Mouse (Mus musculus) neural tube, embryonic 15.5 days (tissue): Measurements from ENCODE around the gene Fhit. TPM values are rescaled to one million over a fixed set of nuclear protein-coding genes. Genes with fewer than 3 reads are reported as not detected.

Experiments
- ATAC-seq: fragments of 200-750 bp; cut with Nextera tagmentation; 2 replicates; pipeline ENCODE4 v1.8.0; 2017; ENCODE audit warnings: mild to moderate bottlenecking, moderate TSS enrichment, moderate library complexity; ENCODE audit not compliant: low FRiP score
- H3K27ac ChIP-seq: fragments of 300-500 bp; sonication (generic); replicated peaks from 2 replicates; pipeline ENCODE4 v1.5.1; 2015; ENCODE audit warnings: mild to moderate bottlenecking, inconsistent platforms
- H3K27me3 ChIP-seq: fragments of 300-500 bp; sonication (generic); replicated peaks from 2 replicates; pipeline ENCODE4 v1.6.1; 2015; ENCODE audit warnings: inconsistent platforms
- H3K36me3 ChIP-seq: fragments of 300-500 bp; sonication (generic); 2 replicates; pipeline ENCODE4 v1.6.1; 2015; ENCODE audit warnings: inconsistent platforms
- H3K4me1 ChIP-seq: fragments of 300-500 bp; sonication (generic); 2 replicates; pipeline ENCODE4 v1.6.1; 2015; ENCODE audit warnings: inconsistent platforms
- H3K4me2 ChIP-seq: fragments of 300-500 bp; sonication (generic); 2 replicates; pipeline ENCODE4 v1.6.1; 2015; ENCODE audit warnings: inconsistent platforms, mild to moderate bottlenecking, moderate library complexity
- H3K4me3 ChIP-seq: fragments of 300-500 bp; sonication (generic); replicated peaks from 2 replicates; pipeline ENCODE4 v1.5.1; 2015; ENCODE audit warnings: mild to moderate bottlenecking, inconsistent platforms
- H3K9ac ChIP-seq: fragments of 300-500 bp; sonication (generic); replicated peaks from 2 replicates; pipeline ENCODE4 v1.6.1; 2015; ENCODE audit warnings: mild to moderate bottlenecking, inconsistent platforms
- H3K9me3 ChIP-seq: fragments of 300-500 bp; sonication (generic); replicated peaks from 2 replicates; pipeline ENCODE4 v1.6.1; 2016; ENCODE audit warnings: inconsistent platforms
- WGBS: fragments of 180-500 bp; shearing (Covaris S2); methylation state at CpG from one replicate; pipeline ENCODE4 v1.1.7; 2015; ENCODE audit warnings: mixed read lengths; 5-methylcytosine and 5-hydroxymethylcytosine counted together
- polyA plus RNA-seq: library from polyadenylated mRNA; unstranded; fragments of >200 nt; fragmentation: Nextera tagmentation; extraction: Ambion mirVana; gene quantifications from 2 replicates; pipeline ENCODE4 v1.2.1, GENCODE M21; 2015

Fhit gene
- polyA plus RNA-seq, 1 experiment from 2014 or later, result 7.5 TPM

GRCm38 (mm10) chr14:10299030-10299429 is 862.8 kb downstream of the Fhit start:
- no peak overlapping the region for H3K27ac ChIP-seq
- H3K4me3 ChIP-seq, result no peak overlapping the region
- 0 out of 2 replicates have a peak, but pooled peaks cover 2% of the 10 kb centered on the region for H3K4me1 ChIP-seq
- H3K9me3 ChIP-seq, result no peaks in the 10 kb centered on the region
- ATAC-seq, result no peak
- H3K9ac ChIP-seq, result no peak overlapping the region
- 26% methylated on average over 2 of the region's 2 CpGs for WGBS
- no peaks in the 10 kb centered on the region for H3K27me3 ChIP-seq
- H3K4me2 ChIP-seq, result no peak overlapping the region
- no peaks in the 10 kb centered on the region for H3K36me3 ChIP-seq

- Histone ChIP-seq H3K9me3 (no peaks in the 10 kb centered on the region), H3K4me3 (no peak overlapping the region), H3K36me3 (no peaks in the 10 kb centered on the region), H3K27ac (no peak overlapping the region), H3K9ac (no peak overlapping the region), H3K27me3 (no peaks in the 10 kb centered on the region), H3K4me1 (no peaks in the 10 kb centered on the region), H3K4me2 (no peak overlapping the region)
- ATAC-seq, result no peak
- WGBS, result 89% methylated on average over 5 of the region's 5 CpGs
Observed at GRCm38 (mm10) chr14:10289043-10289442, 872.8 kb downstream of the Fhit start.

GRCm38 (mm10) chr14:10286027-10286426 is 875.8 kb downstream of the Fhit start:
- H3K36me3 ChIP-seq, result no peaks in the 10 kb centered on the region
- H3K9me3 ChIP-seq, result no peaks in the 10 kb centered on the region
- H3K4me2 ChIP-seq, result no peak overlapping the region
- 69% methylated on average over 6 of the region's 6 CpGs for WGBS
- H3K27me3 ChIP-seq, result no peaks in the 10 kb centered on the region
- no peak for ATAC-seq
- H3K27ac ChIP-seq, result no peak overlapping the region
- H3K4me1 ChIP-seq, result no peaks in the 10 kb centered on the region
- H3K4me3 ChIP-seq, result no peak overlapping the region
- H3K9ac ChIP-seq, result no peak overlapping the region

GRCm38 (mm10) chr14:10228708-10229107 is 933.1 kb downstream of the Fhit start:
- no peak overlapping the region for H3K4me2 ChIP-seq
- no peaks in the 10 kb centered on the region for H3K4me1 ChIP-seq
- 36% methylated on average over 5 of the region's 5 CpGs for WGBS
- H3K9me3 ChIP-seq, result no peaks in the 10 kb centered on the region
- H3K27me3 ChIP-seq, result no peaks in the 10 kb centered on the region
- H3K27ac ChIP-seq, result no peak overlapping the region
- no peak overlapping the region for H3K4me3 ChIP-seq
- 0 out of 2 replicates have a peak, but pooled peaks have one; percentile 50 for ATAC-seq
- no peak overlapping the region for H3K9ac ChIP-seq
- H3K36me3 ChIP-seq, result no peaks in the 10 kb centered on the region

- Histone ChIP-seq H3K36me3 (no peaks in the 10 kb centered on the region), H3K4me1 (no peaks in the 10 kb centered on the region), H3K27ac (no peak overlapping the region), H3K4me2 (no peak overlapping the region), H3K9ac (no peak overlapping the region), H3K4me3 (no peak overlapping the region), H3K27me3 (no peaks in the 10 kb centered on the region), H3K9me3 (no peaks in the 10 kb centered on the region)
- ATAC-seq, result no peak
- WGBS, result 91% methylated on average over 2 of the region's 2 CpGs
Observed at GRCm38 (mm10) chr14:10221847-10222246, 940.0 kb downstream of the Fhit start.

GRCm38 (mm10) chr14:10213216-10213615 is 948.6 kb downstream of the Fhit start:
- peak; percentile 76 for ATAC-seq
- Histone ChIP-seq H3K27ac (no peak overlapping the region), H3K9me3 (no peaks in the 10 kb centered on the region), H3K4me3 (no peak overlapping the region), H3K27me3 (no peaks in the 10 kb centered on the region), H3K4me1 (peaks cover 8% of the 10 kb centered on the region; the same call in 1 of the 2 replicates), H3K36me3 (no peaks in the 10 kb centered on the region), H3K4me2 (peak overlapping the region; percentile 9; the same call in 1 of the 2 replicates), H3K9ac (no peak overlapping the region)
- WGBS, result 7% methylated on average over 4 of the region's 4 CpGs

- Histone ChIP-seq H3K9ac (no peak overlapping the region), H3K9me3 (no peaks in the 10 kb centered on the region), H3K4me3 (no peak overlapping the region), H3K27ac (no peak overlapping the region), H3K27me3 (no peaks in the 10 kb centered on the region), H3K4me1 (peaks cover 8% of the 10 kb centered on the region; the same call in 1 of the 2 replicates), H3K36me3 (no peaks in the 10 kb centered on the region), H3K4me2 (no peak overlapping the region)
- 71% methylated on average over 5 of the region's 5 CpGs for WGBS
- no peak for ATAC-seq
Observed at GRCm38 (mm10) chr14:10211184-10211583, 950.7 kb downstream of the Fhit start.

GRCm38 (mm10) chr14:10209007-10209406 is 952.8 kb downstream of the Fhit start:
- H3K9ac ChIP-seq, result no peak overlapping the region
- no peaks in the 10 kb centered on the region for H3K9me3 ChIP-seq
- H3K4me1 ChIP-seq, result peaks cover 8% of the 10 kb centered on the region; the same call in 1 of the 2 replicates
- H3K4me3 ChIP-seq, result no peak overlapping the region
- no peak overlapping the region for H3K4me2 ChIP-seq
- ATAC-seq, result no peak
- H3K36me3 ChIP-seq, result no peaks in the 10 kb centered on the region
- H3K27me3 ChIP-seq, result no peaks in the 10 kb centered on the region
- WGBS, result 88% methylated on average over 3 of the region's 3 CpGs
- no peak overlapping the region for H3K27ac ChIP-seq

GRCm38 (mm10) chr14:10205699-10206098 is 956.1 kb downstream of the Fhit start:
- Histone ChIP-seq H3K4me3 (no peak overlapping the region), H3K4me1 (no peaks in the 10 kb centered on the region), H3K4me2 (no peak overlapping the region), H3K9ac (no peak overlapping the region), H3K9me3 (no peaks in the 10 kb centered on the region), H3K27ac (no peak overlapping the region), H3K36me3 (no peaks in the 10 kb centered on the region), H3K27me3 (no peaks in the 10 kb centered on the region)
- no peak for ATAC-seq
- 94% methylated on average over 5 of the region's 5 CpGs for WGBS

GRCm38 (mm10) chr14:10205290-10205689 is 956.5 kb downstream of the Fhit start:
- Histone ChIP-seq H3K36me3 (no peaks in the 10 kb centered on the region), H3K9me3 (no peaks in the 10 kb centered on the region), H3K4me3 (no peak overlapping the region), H3K27ac (no peak overlapping the region), H3K4me1 (no peaks in the 10 kb centered on the region), H3K4me2 (no peak overlapping the region), H3K27me3 (no peaks in the 10 kb centered on the region), H3K9ac (no peak overlapping the region)
- no peak for ATAC-seq
- WGBS, result 78% methylated on average over 4 of the region's 4 CpGs

GRCm38 (mm10) chr14:10194130-10194529 is 967.7 kb downstream of the Fhit start:
- Histone ChIP-seq H3K27ac (no peak overlapping the region), H3K4me2 (no peak overlapping the region), H3K9ac (no peak overlapping the region), H3K9me3 (no peaks in the 10 kb centered on the region), H3K27me3 (no peaks in the 10 kb centered on the region), H3K4me3 (no peak overlapping the region), H3K4me1 (no peaks in the 10 kb centered on the region), H3K36me3 (no peaks in the 10 kb centered on the region)
- ATAC-seq, result no peak
- WGBS, result 80% methylated on average over 5 of the region's 5 CpGs

GRCm38 (mm10) chr14:10171761-10172160 is 990.1 kb downstream of the Fhit start:
- no peaks in the 10 kb centered on the region for H3K9me3 ChIP-seq
- H3K4me3 ChIP-seq, result no peak overlapping the region
- H3K27me3 ChIP-seq, result no peaks in the 10 kb centered on the region
- H3K4me2 ChIP-seq, result no peak overlapping the region
- no peak overlapping the region for H3K27ac ChIP-seq
- H3K9ac ChIP-seq, result no peak overlapping the region
- no peaks in the 10 kb centered on the region for H3K4me1 ChIP-seq
- 46% methylated on average over 2 of the region's 2 CpGs for WGBS
- H3K36me3 ChIP-seq, result no peaks in the 10 kb centered on the region
- no peak for ATAC-seq
